Mouse (Mus musculus): ENCODE results near the gene Ankrd13b.

DNA sequence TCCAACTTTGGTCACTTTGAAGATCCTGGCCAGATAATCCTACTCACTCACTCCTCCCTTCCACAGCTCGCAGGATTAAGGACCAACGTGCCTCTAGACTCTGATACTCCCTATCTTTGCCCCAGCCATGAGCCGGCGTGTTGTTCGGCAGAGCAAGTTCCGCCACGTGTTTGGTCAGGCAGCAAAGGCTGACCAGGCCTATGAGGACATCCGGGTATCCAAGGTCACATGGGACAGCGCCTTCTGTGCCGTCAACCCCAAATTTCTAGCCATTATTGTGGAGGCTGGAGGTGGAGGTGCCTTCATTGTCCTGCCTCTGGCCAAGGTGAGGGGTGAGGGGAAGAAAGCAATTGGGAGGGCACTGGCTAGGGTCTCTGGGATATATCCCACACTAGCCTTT lies 25.7 kb downstream of the Ankrd13b start:
- TF ChIP-seq CTCF (conservative IDR thresholded peaks at IDR 0.05; ENCODE audit: low read length) = no peak
- TF ChIP-seq NANOG (IDR thresholded peaks at IDR 0.05; ENCODE audit: borderline replicate concordance, low read length) = no peak
